Mouse (Mus musculus) liver, embryonic 15.5 days (tissue): Measurements from ENCODE around the gene Acy3. TPM values are rescaled to one million over a fixed set of nuclear protein-coding genes. Genes with fewer than 3 reads are reported as not detected.
A peak's percentile ranks its signal among the peaks of the same experiment; 100 is the strongest.
"Not testable (repeated sequence)": the region's sequence is repeated elsewhere in the genome, so short reads cannot be mapped to it uniquely, and the experiment has no call there.

Experiments used
- ATAC-seq: fragments of 200-750 bp; cut with Nextera tagmentation; 2 replicates; pipeline ENCODE4 v1.8.0; 2017; ENCODE audit warnings: moderate number of reproducible peaks, mild to moderate bottlenecking, moderate library complexity; ENCODE audit not compliant: insufficient read depth
- H3K27ac ChIP-seq: fragments of 300-500 bp; sonication (generic); replicated peaks from 2 replicates; pipeline ENCODE4 v1.5.1; 2015; ENCODE audit warnings: mild to moderate bottlenecking, inconsistent platforms
- H3K27me3 ChIP-seq: fragments of 300-500 bp; sonication (generic); 2 replicates; pipeline ENCODE4 v1.6.1; 2015; ENCODE audit warnings: mild to moderate bottlenecking, inconsistent platforms
- H3K36me3 ChIP-seq: fragments of 300-500 bp; sonication (generic); replicated peaks from 2 replicates; pipeline ENCODE4 v1.6.1; 2015; ENCODE audit warnings: moderate library complexity, mild to moderate bottlenecking, inconsistent platforms
- H3K4me1 ChIP-seq: fragments of 300-500 bp; sonication (generic); replicated peaks from 2 replicates; pipeline ENCODE4 v1.6.1; 2015; ENCODE audit warnings: inconsistent platforms
- H3K4me2 ChIP-seq: fragments of 300-500 bp; sonication (generic); 2 replicates; pipeline ENCODE4 v1.6.1; 2015; ENCODE audit warnings: moderate library complexity, mild to moderate bottlenecking, inconsistent platforms
- H3K4me3 ChIP-seq: fragments of 300-500 bp; sonication (generic); replicated peaks from 2 replicates; pipeline ENCODE4 v1.5.1; 2015; ENCODE audit warnings: mild to moderate bottlenecking, inconsistent platforms
- H3K9ac ChIP-seq: fragments of 300-500 bp; sonication (generic); 2 replicates; pipeline ENCODE4 v1.6.1; 2015; ENCODE audit warnings: moderate library complexity, mild to moderate bottlenecking, inconsistent platforms
- H3K9me3 ChIP-seq: fragments of 300-500 bp; sonication (generic); replicated peaks from 2 replicates; pipeline ENCODE4 v1.6.1; 2016; ENCODE audit warnings: inconsistent platforms
- WGBS: fragments of 180-500 bp; shearing (Covaris S2); methylation state at CpG from one replicate; pipeline ENCODE4 v1.1.7; 2015; ENCODE audit warnings: mixed read lengths; ENCODE audit not compliant: insufficient replicate concordance; 5-methylcytosine and 5-hydroxymethylcytosine counted together
- polyA plus RNA-seq: library from polyadenylated mRNA; unstranded; fragments of >200 nt; fragmentation: Nextera tagmentation; extraction: Ambion mirVana; gene quantifications from 2 replicates; pipeline ENCODE4 v1.2.1, GENCODE M21; 2015

The Acy3 gene
- polyA plus RNA-seq, 1 experiment from 2014 or later = 10.8 TPM

DNA sequence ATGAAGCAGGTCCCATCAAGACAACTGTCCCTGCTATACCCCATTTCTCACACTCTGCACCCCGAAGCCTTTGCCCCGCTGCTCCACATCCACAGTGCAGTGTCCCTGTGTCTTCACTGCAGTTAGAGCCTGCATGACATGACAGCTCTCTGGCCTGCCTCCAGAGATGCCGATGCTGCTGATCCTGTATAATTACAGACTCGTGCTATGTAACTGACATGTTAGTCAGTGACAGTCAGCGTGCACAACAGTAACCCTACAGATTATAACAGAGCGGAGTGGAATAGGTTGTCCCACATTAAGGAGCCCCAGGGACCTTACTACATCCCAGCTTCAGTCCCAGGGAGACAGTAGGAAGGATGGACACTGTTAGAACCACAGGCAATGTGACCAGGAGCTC lies 11.8 kb upstream of the Acy3 start:
- ATAC-seq = not testable (repeated sequence)

DNA sequence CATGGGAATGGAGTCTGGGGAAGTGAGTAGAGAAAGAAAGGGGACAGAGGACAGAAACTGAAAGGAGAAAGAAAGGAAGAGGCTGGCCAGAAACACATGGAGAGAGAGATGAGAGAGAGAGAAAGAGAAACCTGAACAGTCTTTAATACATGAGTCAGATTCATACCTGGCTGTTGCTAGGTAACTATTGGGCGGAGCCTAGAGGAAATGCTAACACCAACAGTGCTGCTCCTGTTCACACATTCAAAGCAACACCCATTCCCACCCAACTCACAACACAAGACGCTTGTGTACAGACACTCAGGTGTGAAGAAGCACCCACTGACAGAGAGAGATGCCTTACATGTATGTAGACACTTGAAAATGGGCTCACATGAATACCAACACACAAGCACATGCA lies 10.5 kb upstream of the Acy3 start:
- H3K4me3 ChIP-seq = no peak overlapping the region
- no peaks in the 10 kb centered on the region for H3K9me3 ChIP-seq
- WGBS = 55% methylated on average over 2 of the region's 2 CpGs
- H3K27me3 ChIP-seq = 0 out of 2 replicates have a peak, but pooled peaks cover 2% of the 10 kb centered on the region
- no peak overlapping the region for H3K4me2 ChIP-seq
- H3K27ac ChIP-seq = no peak overlapping the region
- ATAC-seq = no peak
- peaks cover 18% of the 10 kb centered on the region for H3K4me1 ChIP-seq
- no peak overlapping the region for H3K9ac ChIP-seq
- H3K36me3 ChIP-seq = no peaks in the 10 kb centered on the region

More for the DNA sequence above, 11.8 kb upstream of the Acy3 start:
- WGBS = 75% methylated on average over 6 of the region's 6 CpGs
- not testable (repeated sequence) for H3K9ac ChIP-seq, H3K27me3 ChIP-seq, H3K4me3 ChIP-seq, H3K36me3 ChIP-seq, H3K9me3 ChIP-seq, H3K27ac ChIP-seq, H3K4me2 ChIP-seq
- peaks cover 18% of the 10 kb centered on the region for H3K4me1 ChIP-seq

DNA sequence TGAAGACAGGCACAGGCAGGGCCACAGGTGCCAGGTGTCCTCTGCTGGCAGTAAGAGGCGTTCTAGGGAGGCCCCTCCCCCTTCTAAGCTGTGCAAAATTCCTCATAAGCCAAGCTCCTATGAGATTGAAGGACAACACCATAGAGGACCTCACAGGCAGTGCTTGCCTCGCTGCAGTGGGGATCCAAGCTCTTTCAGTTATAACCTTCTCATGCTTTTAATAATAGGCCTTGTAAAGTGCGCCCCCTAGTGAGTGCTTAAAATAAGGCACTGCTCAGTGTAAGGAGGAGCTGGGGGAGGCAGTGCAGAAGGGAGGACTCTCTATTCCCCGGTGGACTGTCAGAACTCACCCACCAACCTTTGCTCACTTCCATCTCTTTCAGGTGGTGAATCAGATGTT lies 6.1 kb upstream of the Acy3 start:
- 15% methylated on average over 4 of the region's 4 CpGs for WGBS
- peak; percentile 30; the same call in 1 of the 2 replicates for ATAC-seq
- Histone ChIP-seq H3K4me3 (no peak overlapping the region), H3K4me1 (peaks cover 5% of the 10 kb centered on the region), H3K9ac (no peak overlapping the region), H3K9me3 (no peaks in the 10 kb centered on the region), H3K36me3 (no peaks in the 10 kb centered on the region), H3K4me2 (no peak overlapping the region), H3K27me3 (0 out of 2 replicates have a peak, but pooled peaks cover 7% of the 10 kb centered on the region), H3K27ac (no peak overlapping the region)

GRCm38 (mm10) chr19:3980917-3981316 lies 5.5 kb upstream of the Acy3 start:
- Histone ChIP-seq H3K27ac (no peak overlapping the region), H3K9me3 (no peaks in the 10 kb centered on the region), H3K4me1 (peaks cover 11% of the 10 kb centered on the region), H3K27me3 (0 out of 2 replicates have a peak, but pooled peaks cover 7% of the 10 kb centered on the region), H3K9ac (no peak overlapping the region), H3K36me3 (no peaks in the 10 kb centered on the region), H3K4me2 (no peak overlapping the region), H3K4me3 (no peak overlapping the region)
- no peak for ATAC-seq
- 64% methylated on average over 9 of the region's 9 CpGs for WGBS

- H3K9ac ChIP-seq = no peak overlapping the region
- H3K4me1 ChIP-seq = peaks cover 32% of the 10 kb centered on the region
- H3K36me3 ChIP-seq = no peaks in the 10 kb centered on the region
- WGBS = 63% methylated on average over 9 of the region's 9 CpGs
- H3K9me3 ChIP-seq = no peaks in the 10 kb centered on the region
- no peak overlapping the region for H3K27ac ChIP-seq
- no peak for ATAC-seq
- no peak overlapping the region for H3K4me3 ChIP-seq
- 0 out of 2 replicates have a peak, but pooled peaks cover 7% of the 10 kb centered on the region for H3K27me3 ChIP-seq
- H3K4me2 ChIP-seq = no peak overlapping the region
Measured at GRCm38 (mm10) chr19:3983527-3984200, 2.7 kb upstream of the Acy3 start.

GRCm38 (mm10) chr19:3985261-3985681 lies 1.1 kb upstream of the Acy3 start:
- peak; percentile 9; the same call in 1 of the 2 replicates for ATAC-seq
- peak overlapping the region; percentile 51 for H3K27ac ChIP-seq
- no peaks in the 10 kb centered on the region for H3K36me3 ChIP-seq
- H3K9ac ChIP-seq = no peak overlapping the region
- H3K27me3 ChIP-seq = 0 out of 2 replicates have a peak, but pooled peaks cover 7% of the 10 kb centered on the region
- 16% methylated on average over 8 of the region's 8 CpGs for WGBS
- no peaks in the 10 kb centered on the region for H3K9me3 ChIP-seq
- H3K4me3 ChIP-seq = no peak overlapping the region
- peaks cover 32% of the 10 kb centered on the region for H3K4me1 ChIP-seq
- H3K4me2 ChIP-seq = no peak overlapping the region

DNA sequence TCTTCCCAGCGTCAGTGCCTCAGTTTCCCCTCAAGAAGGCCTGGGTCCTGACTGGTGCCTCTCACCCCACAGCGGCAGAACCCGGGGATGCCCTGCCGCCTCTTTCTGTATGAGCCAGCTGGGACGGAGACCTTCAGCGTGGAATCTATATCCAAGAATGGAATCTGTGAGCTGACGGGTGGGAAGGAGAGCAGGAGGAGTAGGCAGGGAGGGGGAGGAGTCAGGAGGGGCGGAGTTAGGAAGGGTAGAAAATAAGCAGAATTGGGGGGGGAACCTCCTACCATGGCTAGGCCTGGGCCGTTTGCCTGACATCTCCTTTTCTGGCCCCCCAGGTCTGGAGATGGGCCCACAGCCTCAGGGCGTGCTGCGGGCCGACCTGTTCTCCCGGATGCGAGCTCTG lies 1.7 kb downstream of the Acy3 start:
- Histone ChIP-seq H3K27ac (no peak overlapping the region), H3K4me3 (no peak overlapping the region), H3K4me2 (no peak overlapping the region), H3K27me3 (0 out of 2 replicates have a peak, but pooled peaks cover 13% of the 10 kb centered on the region), H3K9ac (no peak overlapping the region), H3K36me3 (no peaks in the 10 kb centered on the region), H3K9me3 (no peaks in the 10 kb centered on the region), H3K4me1 (peaks cover 35% of the 10 kb centered on the region)
- 80% methylated on average over 14 of the region's 14 CpGs for WGBS
- no peak for ATAC-seq

GRCm38 (mm10) chr19:3988750-3989149 lies 2.4 kb downstream of the Acy3 start:
- ATAC-seq = no peak
- WGBS = 82% methylated on average over 4 of the region's 4 CpGs
- Histone ChIP-seq H3K4me2 (no peak overlapping the region), H3K27me3 (0 out of 2 replicates have a peak, but pooled peaks cover 13% of the 10 kb centered on the region), H3K9ac (no peak overlapping the region), H3K27ac (no peak overlapping the region), H3K4me3 (no peak overlapping the region), H3K36me3 (no peaks in the 10 kb centered on the region), H3K4me1 (peaks cover 35% of the 10 kb centered on the region), H3K9me3 (no peaks in the 10 kb centered on the region)

GRCm38 (mm10) chr19:3990804-3991203 lies 4.4 kb downstream of the Acy3 start:
- ATAC-seq = no peak
- H3K4me1 ChIP-seq = peaks cover 25% of the 10 kb centered on the region
- WGBS = 66% methylated on average over 6 of the region's 6 CpGs
- no peaks in the 10 kb centered on the region for H3K36me3 ChIP-seq
- H3K27me3 ChIP-seq = 0 out of 2 replicates have a peak, but pooled peaks cover 9% of the 10 kb centered on the region
- H3K27ac ChIP-seq = no peak overlapping the region
- H3K4me3 ChIP-seq = no peak overlapping the region
- no peak overlapping the region for H3K9ac ChIP-seq
- no peaks in the 10 kb centered on the region for H3K9me3 ChIP-seq
- no peak overlapping the region for H3K4me2 ChIP-seq

GRCm38 (mm10) chr19:3991562-3991961 lies 5.2 kb downstream of the Acy3 start:
- Histone ChIP-seq H3K27ac (no peak overlapping the region), H3K9me3 (no peaks in the 10 kb centered on the region), H3K9ac (no peak overlapping the region), H3K4me2 (no peak overlapping the region), H3K27me3 (0 out of 2 replicates have a peak, but pooled peaks cover 9% of the 10 kb centered on the region), H3K36me3 (no peaks in the 10 kb centered on the region), H3K4me3 (no peak overlapping the region), H3K4me1 (peaks cover 17% of the 10 kb centered on the region)
- ATAC-seq = no peak
- WGBS = 87% methylated on average over 3 of the region's 3 CpGs

- Histone ChIP-seq H3K9me3 (no peaks in the 10 kb centered on the region), H3K4me1 (peaks cover 13% of the 10 kb centered on the region), H3K27ac (no peak overlapping the region), H3K4me3 (no peak overlapping the region), H3K4me2 (no peak overlapping the region), H3K27me3 (0 out of 2 replicates have a peak, but pooled peaks cover 9% of the 10 kb centered on the region), H3K9ac (no peak overlapping the region), H3K36me3 (no peaks in the 10 kb centered on the region)
- WGBS = 63% methylated on average over 3 of the region's 3 CpGs
- ATAC-seq = no peak
Measured at GRCm38 (mm10) chr19:3991966-3992365, 5.6 kb downstream of the Acy3 start.
